Mouse (Mus musculus): ENCODE data around the gene Tbr1. TPM values are rescaled to one million over a fixed set of nuclear protein-coding genes. Genes with fewer than 3 reads are reported as not detected.

Tbr1 gene
- polyA plus RNA-seq, 1 experiment from 2014 or later: 0.30 TPM

DNA sequence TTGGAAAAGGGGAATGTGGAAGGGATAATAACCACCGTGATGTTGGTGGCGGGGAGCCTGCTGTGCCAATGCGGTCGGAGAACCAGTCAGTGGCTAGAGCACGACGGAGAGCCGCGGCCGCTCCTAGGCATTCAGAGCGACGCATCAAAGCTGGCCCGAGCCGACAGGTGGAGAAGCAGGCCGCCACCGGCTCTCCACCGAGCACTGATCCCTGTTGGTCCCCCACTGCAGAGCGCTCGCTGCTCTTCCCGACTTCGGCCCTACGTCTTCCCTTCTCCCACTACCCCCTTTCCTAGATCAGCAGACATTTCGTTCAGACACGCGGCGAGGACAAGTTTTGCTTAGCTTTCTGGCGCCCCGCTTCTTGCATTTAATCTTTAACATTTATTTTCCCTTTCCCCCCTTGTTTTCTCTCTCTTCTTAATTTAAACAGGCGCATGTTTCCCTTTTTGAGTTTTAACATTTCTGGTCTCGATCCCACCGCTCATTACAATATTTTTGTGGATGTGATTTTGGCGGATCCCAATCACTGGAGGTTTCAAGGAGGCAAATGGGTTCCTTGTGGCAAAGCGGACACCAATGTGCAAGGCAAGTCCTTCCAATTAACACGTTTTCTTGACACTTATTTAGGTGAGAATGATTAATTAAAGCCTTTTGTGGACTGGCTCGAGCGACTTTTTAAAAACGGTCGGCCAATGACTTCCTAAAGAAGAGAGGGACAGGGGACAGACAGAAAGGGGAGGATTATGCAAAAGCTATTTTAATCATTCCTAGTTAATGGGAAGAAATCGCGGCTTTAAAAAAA lies 3.0 kb downstream of the Tbr1 start:
- Histone ChIP-seq H3K27ac (replicated peaks) (no peak overlapping the region), H3K9me3 (no peaks in the 10 kb centered on the region), H3K4me1 (peaks cover 25% of the 10 kb centered on the region), H3K36me3 (replicated peaks) (peaks cover under 1% of the 10 kb centered on the region; the same call in 1 of the 2 replicates), H3K4me3 (peak overlapping the region; percentile 25; the same call in 1 of the 2 replicates), H3K27me3 (replicated peaks; ENCODE audit: low read depth, poor library complexity, severe bottlenecking) (peaks cover 100% of the 10 kb centered on the region)
- under 1% methylated on average over 39 of the region's 39 CpGs for WGBS
- no peak for DNase-seq (ENCODE audit: low spot score)

DNA sequence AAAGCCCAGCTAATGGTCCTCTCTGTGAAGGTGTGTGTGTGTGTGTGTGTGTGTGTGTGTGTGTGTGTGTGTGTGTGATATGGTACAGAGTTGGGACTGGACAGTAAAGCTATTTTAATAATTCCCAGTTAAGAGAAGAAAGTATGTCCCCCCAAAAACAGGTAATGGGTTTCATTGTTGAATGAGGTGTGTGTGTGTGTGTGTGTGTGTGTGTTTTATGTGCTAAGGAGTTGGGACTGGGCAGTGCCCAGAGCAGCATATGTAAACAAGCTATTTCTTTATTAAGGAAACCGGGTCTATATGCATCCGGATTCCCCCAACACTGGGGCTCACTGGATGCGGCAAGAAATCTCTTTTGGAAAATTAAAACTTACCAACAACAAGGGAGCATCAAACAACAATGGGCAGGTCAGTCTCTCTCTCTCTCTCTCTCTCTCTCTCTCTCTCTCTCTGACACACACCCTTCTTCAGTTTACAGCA lies 3.7 kb downstream of the Tbr1 start:
- peaks cover 100% of the 10 kb centered on the region for H3K27me3 ChIP-seq (replicated peaks; ENCODE audit: low read depth, poor library complexity, severe bottlenecking)
- peak; percentile 24 for DNase-seq (ENCODE audit: low spot score)

DNA sequence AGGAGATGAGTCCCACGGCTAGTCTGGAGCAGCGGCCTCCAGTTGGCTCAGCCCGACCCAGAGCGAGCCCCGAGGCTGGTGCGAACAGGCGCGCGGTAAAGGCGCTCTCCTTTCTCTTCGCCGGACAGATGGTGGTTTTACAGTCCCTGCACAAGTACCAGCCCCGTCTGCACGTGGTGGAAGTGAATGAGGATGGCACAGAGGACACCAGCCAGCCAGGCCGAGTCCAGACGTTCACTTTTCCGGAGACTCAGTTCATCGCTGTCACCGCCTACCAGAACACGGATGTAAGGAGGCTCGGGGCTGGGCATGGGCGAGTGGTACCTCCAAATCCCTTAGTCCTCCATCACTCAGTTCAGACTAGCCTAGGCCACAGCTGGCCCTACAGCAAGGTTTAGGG lies 4.4 kb downstream of the Tbr1 start:
- Histone ChIP-seq H3K4me3 (peak overlapping the region; percentile 33; the same call in 1 of the 2 replicates), H3K36me3 (replicated peaks) (no peaks in the 10 kb centered on the region), H3K27me3 (replicated peaks; ENCODE audit: low read depth, poor library complexity, severe bottlenecking) (peaks cover 100% of the 10 kb centered on the region), H3K27ac (replicated peaks) (no peak overlapping the region), H3K9me3 (no peaks in the 10 kb centered on the region), H3K4me1 (peaks cover 34% of the 10 kb centered on the region)
- WGBS: under 1% methylated on average over 22 of the region's 22 CpGs
- DNase-seq (ENCODE audit: low spot score): peak; percentile 72

More for the DNA sequence above, 3.7 kb downstream of the Tbr1 start:
- no peak overlapping the region for H3K4me3 ChIP-seq
- peaks cover 27% of the 10 kb centered on the region for H3K4me1 ChIP-seq
- H3K27ac ChIP-seq (replicated peaks): no peak overlapping the region
- H3K36me3 ChIP-seq (replicated peaks): no peaks in the 10 kb centered on the region
- WGBS: 4% methylated on average over 3 of the region's 3 CpGs
- H3K9me3 ChIP-seq: no peaks in the 10 kb centered on the region

DNA sequence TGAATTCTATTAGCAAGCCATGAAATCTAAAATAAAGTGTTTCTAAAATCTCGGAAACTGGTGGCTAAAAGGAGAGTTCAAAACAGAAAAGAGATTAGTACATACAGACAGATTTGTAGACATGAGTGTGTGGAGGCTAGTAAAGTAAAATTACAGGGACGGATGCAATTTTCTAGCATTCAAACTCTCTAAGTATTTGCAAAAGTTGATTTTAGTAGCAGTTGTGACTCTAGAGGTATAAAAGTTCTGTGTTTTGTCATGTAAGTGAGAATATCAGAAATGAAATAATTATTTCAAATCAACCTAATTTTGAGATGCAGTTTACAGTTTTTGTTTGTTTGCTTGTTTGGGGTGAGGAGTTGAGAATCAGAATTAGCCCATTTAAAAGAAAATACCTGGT lies 5.1 kb downstream of the Tbr1 start:
- WGBS: 15% methylated on average over 2 of the region's 2 CpGs
- H3K4me1 ChIP-seq: peaks cover 33% of the 10 kb centered on the region
- H3K9me3 ChIP-seq: no peaks in the 10 kb centered on the region
- no peaks in the 10 kb centered on the region for H3K36me3 ChIP-seq (replicated peaks)
- no peak overlapping the region for H3K4me3 ChIP-seq
- no peak overlapping the region for H3K27ac ChIP-seq (replicated peaks)
- peaks cover 100% of the 10 kb centered on the region for H3K27me3 ChIP-seq (replicated peaks; ENCODE audit: low read depth, poor library complexity, severe bottlenecking)
- DNase-seq (ENCODE audit: low spot score): no peak

DNA sequence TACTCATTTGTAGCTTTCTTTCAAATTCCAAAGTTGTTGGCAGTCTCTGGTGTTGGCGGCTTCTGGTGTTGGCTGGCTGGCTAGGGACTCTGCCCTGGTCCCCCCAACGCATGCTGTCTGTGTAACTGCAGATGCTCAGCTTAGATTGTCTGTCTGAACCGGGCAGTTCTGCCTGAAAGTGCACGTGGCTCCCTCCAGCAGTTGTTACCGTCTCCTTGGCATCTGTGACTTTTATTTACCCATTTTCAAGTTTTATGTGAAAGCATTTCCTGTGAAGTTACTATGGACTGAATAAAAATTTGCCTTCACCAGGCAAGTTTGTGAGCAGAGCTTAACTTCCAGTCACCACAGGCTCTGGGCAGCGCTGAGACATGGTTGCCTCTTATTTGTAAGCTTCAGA lies 6.0 kb downstream of the Tbr1 start:
- Histone ChIP-seq H3K27ac (replicated peaks) (no peak overlapping the region), H3K4me1 (peaks cover 23% of the 10 kb centered on the region), H3K36me3 (replicated peaks) (no peaks in the 10 kb centered on the region), H3K4me3 (no peak overlapping the region), H3K9me3 (no peaks in the 10 kb centered on the region), H3K27me3 (replicated peaks; ENCODE audit: low read depth, poor library complexity, severe bottlenecking) (peaks cover 100% of the 10 kb centered on the region)
- DNase-seq (ENCODE audit: low spot score): peak; percentile 53
- 0% methylated on average over 6 of the region's 6 CpGs for WGBS

DNA sequence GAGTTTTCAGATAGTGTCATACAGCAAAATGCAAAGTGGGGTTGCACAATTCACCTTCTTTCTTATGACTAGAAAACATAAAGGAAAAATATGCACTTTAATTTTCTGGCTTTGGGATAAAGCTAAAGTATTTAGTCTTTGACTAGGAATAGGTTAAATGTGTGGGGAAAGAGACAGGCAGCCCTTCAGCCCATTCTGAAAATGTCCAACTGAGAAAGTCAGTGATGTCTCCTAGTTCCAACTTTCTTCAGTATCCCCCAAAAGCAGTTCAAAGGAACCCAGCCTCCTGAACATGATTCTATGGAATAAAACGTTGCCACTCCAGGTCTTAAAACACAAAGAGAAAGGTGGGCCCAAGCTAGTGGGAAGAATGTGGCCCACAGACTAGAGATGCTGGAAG lies 6.7 kb downstream of the Tbr1 start:
- H3K9me3 ChIP-seq: no peaks in the 10 kb centered on the region
- no peak overlapping the region for H3K4me3 ChIP-seq
- H3K27ac ChIP-seq (replicated peaks): no peak overlapping the region
- peaks cover 20% of the 10 kb centered on the region for H3K4me1 ChIP-seq
- 2% methylated on average over 1 of the region's 1 CpGs for WGBS
- peaks cover 100% of the 10 kb centered on the region for H3K27me3 ChIP-seq (replicated peaks; ENCODE audit: low read depth, poor library complexity, severe bottlenecking)
- no peaks in the 10 kb centered on the region for H3K36me3 ChIP-seq (replicated peaks)
- DNase-seq (ENCODE audit: low spot score): peak; percentile 14

DNA sequence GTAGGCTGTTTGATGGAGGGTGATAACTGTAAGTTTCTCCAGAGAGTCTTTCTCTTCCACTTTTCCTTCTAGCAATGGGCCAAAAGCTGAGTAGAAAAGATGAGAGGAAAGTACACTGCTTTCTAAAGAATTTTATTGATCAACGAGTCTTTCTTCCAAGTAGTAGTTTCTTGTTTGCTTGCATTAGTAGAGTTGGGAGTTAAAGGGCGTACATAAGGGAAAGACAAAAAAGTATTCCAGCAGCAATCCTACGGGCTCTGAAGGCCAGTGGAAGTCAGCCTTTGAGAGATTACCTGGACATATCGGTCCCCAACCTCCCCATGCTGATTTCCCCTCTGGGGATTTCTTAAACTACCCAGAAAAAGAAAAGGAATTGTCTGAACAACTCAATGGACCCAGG lies 8.0 kb downstream of the Tbr1 start:
- DNase-seq (ENCODE audit: low spot score): no peak
- 12% methylated on average over 4 of the region's 4 CpGs for WGBS
- no peak overlapping the region for H3K27ac ChIP-seq (replicated peaks)
- peaks cover 19% of the 10 kb centered on the region for H3K4me1 ChIP-seq
- no peaks in the 10 kb centered on the region for H3K9me3 ChIP-seq
- no peaks in the 10 kb centered on the region for H3K36me3 ChIP-seq (replicated peaks)
- H3K27me3 ChIP-seq (replicated peaks; ENCODE audit: low read depth, poor library complexity, severe bottlenecking): peaks cover 100% of the 10 kb centered on the region
- no peak overlapping the region for H3K4me3 ChIP-seq

- Histone ChIP-seq H3K4me3 (peak overlapping the region; percentile 62), H3K4me1 (peaks cover 22% of the 10 kb centered on the region), H3K27ac (replicated peaks) (no peak overlapping the region), H3K9me3 (no peaks in the 10 kb centered on the region), H3K27me3 (replicated peaks; ENCODE audit: low read depth, poor library complexity, severe bottlenecking) (peaks cover 100% of the 10 kb centered on the region), H3K36me3 (replicated peaks) (no peaks in the 10 kb centered on the region)
- no peak for DNase-seq (ENCODE audit: low spot score)
- WGBS: 1% methylated on average over 8 of the region's 8 CpGs
Measured at GRCm38 (mm10) chr2:61811163-61811506, 8.4 kb downstream of the Tbr1 start.

GRCm38 (mm10) chr2:61811507-61812421 lies 9.0 kb downstream of the Tbr1 start:
- DNase-seq (ENCODE audit: low spot score): peak; percentile 81
- peak overlapping the region; percentile 62 for H3K4me3 ChIP-seq
- no peaks in the 10 kb centered on the region for H3K9me3 ChIP-seq
- under 1% methylated on average over 121 of the region's 121 CpGs for WGBS
- H3K4me1 ChIP-seq: peaks cover 22% of the 10 kb centered on the region
- no peaks in the 10 kb centered on the region for H3K36me3 ChIP-seq (replicated peaks)
- H3K27me3 ChIP-seq (replicated peaks; ENCODE audit: low read depth, poor library complexity, severe bottlenecking): peaks cover 100% of the 10 kb centered on the region
- peak overlapping the region; percentile 78 for H3K27ac ChIP-seq (replicated peaks)

DNA sequence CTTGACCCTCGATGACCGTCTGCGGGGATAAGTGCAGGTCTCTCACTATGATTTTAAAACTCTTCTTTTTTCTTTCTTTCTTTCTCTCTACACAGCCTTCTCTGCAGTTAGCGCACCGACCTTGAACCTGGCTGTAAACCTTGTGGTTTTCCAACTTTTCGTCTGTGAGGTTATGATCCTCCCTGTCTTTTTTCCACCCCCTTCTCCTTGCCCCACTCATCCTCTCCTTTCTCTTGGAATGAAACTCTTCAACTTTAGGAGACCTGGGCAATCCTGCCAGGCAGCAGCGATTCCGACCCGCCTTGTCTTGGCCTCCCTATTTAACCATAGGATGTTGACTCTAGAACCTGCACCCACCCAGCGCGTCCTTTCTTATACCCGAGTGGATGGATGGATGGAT lies 9.8 kb downstream of the Tbr1 start:
- Histone ChIP-seq H3K27ac (replicated peaks) (no peak overlapping the region), H3K4me3 (peak overlapping the region; percentile 62), H3K36me3 (replicated peaks) (no peaks in the 10 kb centered on the region), H3K27me3 (replicated peaks; ENCODE audit: low read depth, poor library complexity, severe bottlenecking) (peaks cover 99% of the 10 kb centered on the region), H3K4me1 (peaks cover 22% of the 10 kb centered on the region), H3K9me3 (no peaks in the 10 kb centered on the region)
- DNase-seq (ENCODE audit: low spot score): peak; percentile 52
- under 1% methylated on average over 12 of the region's 12 CpGs for WGBS

GRCm38 (mm10) chr2:61813106-61813505 lies 10.4 kb downstream of the Tbr1 start:
- Histone ChIP-seq H3K27ac (replicated peaks) (no peak overlapping the region), H3K9me3 (no peaks in the 10 kb centered on the region), H3K27me3 (replicated peaks; ENCODE audit: low read depth, poor library complexity, severe bottlenecking) (peaks cover 99% of the 10 kb centered on the region), H3K36me3 (replicated peaks) (no peaks in the 10 kb centered on the region), H3K4me1 (peaks cover 22% of the 10 kb centered on the region), H3K4me3 (no peak overlapping the region)
- WGBS: 4% methylated on average over 6 of the region's 6 CpGs
- peak; percentile 30 for DNase-seq (ENCODE audit: low spot score)

DNA sequence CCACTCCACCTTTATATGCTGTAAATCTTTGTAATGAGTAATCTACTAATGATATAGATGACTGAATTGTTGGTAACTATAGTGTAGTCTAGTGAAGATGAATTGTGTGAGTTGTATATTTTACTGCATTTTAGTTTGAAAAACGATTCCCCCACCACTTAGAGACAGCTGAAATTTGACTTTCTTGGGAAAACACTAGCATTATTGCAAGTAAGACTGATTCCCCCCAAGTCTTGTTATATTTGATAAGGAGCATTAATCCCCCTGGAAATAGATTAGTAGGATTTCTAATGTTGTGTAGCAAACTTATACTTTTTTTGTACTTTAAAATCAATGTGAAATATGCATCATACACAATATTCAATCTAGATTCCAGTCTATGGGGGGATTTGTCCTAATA lies 10.8 kb downstream of the Tbr1 start:
- H3K4me3 ChIP-seq: no peak overlapping the region
- H3K27ac ChIP-seq (replicated peaks): no peak overlapping the region
- peaks cover 22% of the 10 kb centered on the region for H3K4me1 ChIP-seq
- peaks cover 99% of the 10 kb centered on the region for H3K27me3 ChIP-seq (replicated peaks; ENCODE audit: low read depth, poor library complexity, severe bottlenecking)
- no peaks in the 10 kb centered on the region for H3K9me3 ChIP-seq
- DNase-seq (ENCODE audit: low spot score): no peak
- no peaks in the 10 kb centered on the region for H3K36me3 ChIP-seq (replicated peaks)
- WGBS: 26% methylated on average over 1 of the region's 1 CpGs

All from embryonic facial prominence, embryonic 10.5 days (tissue).